Mouse (Mus musculus): ENCODE measurements around the gene Cdh3.

- no peak for TF ChIP-seq CTCF (IDR thresholded peaks at IDR 0.05; ENCODE audit: low read depth)
- TF ChIP-seq EP300 (optimal IDR thresholded peaks at IDR 0.05) = no peak
Measured at GRCm38 (mm10) chr8:106585671-106586037, 75.0 kb downstream of the Cdh3 start.
